Mouse (Mus musculus) R1 (cell line): ENCODE results near the gene Plekha7.
A peak's percentile ranks its signal among the peaks of the same experiment; 100 is the strongest.

Experiments
- DNase-seq: peaks from one replicate; pipeline ENCODE4 v3.0.0-alpha.2; 2018; ENCODE audit warnings: low read depth, low spot score

Plekha7 gene

DNA sequence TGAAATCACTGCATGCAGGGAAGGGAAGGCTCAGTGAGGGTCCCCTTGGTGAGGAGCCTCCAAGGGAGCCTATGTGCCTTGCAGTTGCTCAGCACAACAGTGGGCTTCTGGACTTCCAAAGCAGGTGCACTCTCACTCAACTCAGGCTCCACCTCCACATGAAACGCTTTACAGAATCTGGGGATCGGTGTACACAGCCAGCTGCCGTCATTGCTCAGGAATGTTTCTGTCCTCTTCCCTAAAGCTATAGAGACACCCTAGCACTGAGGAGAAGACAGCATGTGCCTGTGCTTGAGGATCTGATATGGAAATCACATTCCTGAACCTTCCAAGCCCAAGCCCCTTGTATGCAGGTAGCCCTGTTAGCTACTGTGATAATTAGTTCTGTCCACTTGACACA is 120.7 kb downstream of the Plekha7 start:
- DNase-seq = peak; percentile 77

- DNase-seq = no peak
Measured at GRCm38 (mm10) chr7:116186847-116187246, 121.3 kb downstream of the Plekha7 start.

GRCm38 (mm10) chr7:116186156-116186555 is 122.0 kb downstream of the Plekha7 start:
- no peak for DNase-seq

- peak; percentile 69 for DNase-seq
Measured at GRCm38 (mm10) chr7:116184358-116185057, 123.7 kb downstream of the Plekha7 start.

DNA sequence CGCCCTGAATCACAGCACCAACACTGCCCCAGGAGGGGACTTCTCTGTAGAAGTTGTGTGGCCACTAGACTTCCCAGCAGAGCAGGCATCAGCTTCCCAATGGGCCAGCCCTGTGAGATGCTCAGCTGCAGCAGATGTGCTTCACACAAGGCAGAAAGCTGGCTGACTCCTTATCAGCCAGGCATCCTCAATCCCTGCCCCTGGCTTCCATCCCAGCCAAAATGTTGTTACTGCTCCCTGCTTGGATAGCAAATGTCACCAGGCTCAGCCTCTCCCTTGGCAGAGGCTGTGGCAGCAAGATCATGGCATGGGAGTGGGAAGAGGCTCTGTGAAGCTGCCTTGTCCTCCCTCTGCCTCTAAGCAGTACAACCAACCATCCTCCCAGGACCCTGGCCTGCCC is 125.7 kb downstream of the Plekha7 start:
- no peak for DNase-seq

DNA sequence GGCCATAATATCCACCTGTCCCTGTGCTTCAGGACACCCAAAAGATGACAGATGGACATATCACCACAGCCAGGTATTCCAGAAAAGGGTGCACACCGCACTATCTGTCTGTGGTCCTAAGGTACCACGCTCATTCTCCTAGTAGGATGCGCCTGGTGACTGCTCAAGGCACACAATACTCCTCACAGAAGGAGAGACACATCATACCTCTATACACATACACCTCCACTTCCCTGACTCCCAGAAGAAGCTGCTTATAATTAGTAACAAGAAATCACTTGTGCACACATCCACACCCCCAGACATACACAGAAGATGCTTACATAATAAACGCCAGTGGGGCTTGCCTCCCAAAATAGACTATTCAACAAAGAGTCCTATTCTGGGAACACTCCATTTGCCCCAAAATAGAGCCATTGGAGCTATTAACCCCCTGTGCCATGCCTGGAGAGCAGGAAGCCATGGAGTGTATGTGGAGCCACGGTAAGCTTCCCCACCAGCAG is 126.7 kb downstream of the Plekha7 start:
- no peak for DNase-seq

DNA sequence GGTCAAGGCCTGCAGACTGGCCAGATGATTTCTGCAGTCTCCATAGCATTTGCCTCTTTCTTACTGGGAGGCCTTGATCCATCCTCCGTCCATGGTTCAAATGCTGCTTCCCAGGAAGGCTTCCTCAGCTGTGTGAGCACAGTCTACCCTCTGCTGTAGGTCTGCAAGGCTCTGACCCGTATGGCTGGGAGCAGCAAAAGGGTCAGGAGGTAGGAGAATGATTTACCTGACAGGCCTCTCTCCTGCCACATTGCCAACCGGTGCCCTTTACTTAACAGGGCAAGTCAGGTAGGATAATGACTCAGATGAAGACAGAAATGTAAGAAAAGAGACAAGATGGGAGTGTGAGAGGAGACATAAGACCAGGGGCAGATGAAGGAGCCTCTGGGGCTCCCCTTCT is 129.3 kb downstream of the Plekha7 start:
- no peak for DNase-seq

DNA sequence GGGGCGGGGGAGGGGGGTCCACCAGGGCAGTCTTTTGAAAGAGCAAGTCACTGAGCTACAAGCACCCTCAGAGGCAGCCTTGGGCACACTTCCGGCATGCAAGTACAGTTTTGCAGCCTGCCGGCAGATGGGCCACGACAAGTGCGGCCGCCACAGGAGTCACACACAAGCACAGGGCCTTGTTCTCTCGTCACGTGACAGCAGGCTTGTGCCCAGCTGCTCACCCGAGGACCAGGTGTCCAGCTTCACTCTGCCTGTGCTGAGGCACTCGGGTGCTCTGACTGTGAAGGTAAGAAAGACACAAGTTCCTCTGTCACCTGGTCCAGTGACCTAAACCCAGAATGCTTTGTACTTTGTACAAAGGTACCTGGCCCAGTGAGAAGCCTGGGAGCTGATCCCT is 135.4 kb downstream of the Plekha7 start:
- DNase-seq = no peak

DNA sequence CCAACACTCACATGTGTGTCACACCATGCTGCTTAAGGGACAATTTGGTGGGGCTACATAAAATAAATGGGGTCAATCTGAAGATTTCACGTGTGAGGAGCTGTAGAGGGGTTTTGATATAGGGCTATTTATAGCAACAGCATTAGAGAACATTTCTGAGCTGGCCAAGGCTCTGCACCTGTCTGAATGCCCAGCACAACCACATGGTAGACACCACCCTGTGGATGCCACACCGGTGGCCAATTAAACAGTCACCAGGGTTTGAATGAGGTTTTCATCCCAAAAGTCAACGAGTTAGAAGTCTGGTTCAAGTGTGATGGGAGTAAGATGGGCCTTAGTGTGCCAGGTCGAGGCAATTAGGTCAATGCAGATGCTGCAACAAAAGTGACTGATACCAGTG is 138.8 kb downstream of the Plekha7 start:
- no peak for DNase-seq

DNA sequence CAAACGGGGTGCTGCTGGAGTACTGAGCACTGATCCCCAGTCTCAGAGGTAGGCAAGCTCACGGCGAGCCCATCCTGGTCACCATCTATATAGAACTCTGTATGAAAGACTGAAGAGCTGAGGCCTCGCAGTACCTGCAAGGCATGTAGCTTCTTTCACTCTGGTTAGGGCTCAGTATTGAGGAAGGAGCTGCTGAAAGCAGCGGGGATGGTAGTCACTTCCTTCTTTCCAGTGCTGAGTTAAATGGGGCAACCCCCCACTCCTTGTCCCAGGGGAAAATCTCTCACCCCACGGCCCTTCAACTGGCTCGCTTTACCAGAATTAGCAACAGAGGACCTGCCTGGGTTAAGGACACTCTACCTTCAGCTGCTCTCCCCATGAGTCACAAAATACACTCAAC is 140.0 kb downstream of the Plekha7 start:
- no peak for DNase-seq

DNA sequence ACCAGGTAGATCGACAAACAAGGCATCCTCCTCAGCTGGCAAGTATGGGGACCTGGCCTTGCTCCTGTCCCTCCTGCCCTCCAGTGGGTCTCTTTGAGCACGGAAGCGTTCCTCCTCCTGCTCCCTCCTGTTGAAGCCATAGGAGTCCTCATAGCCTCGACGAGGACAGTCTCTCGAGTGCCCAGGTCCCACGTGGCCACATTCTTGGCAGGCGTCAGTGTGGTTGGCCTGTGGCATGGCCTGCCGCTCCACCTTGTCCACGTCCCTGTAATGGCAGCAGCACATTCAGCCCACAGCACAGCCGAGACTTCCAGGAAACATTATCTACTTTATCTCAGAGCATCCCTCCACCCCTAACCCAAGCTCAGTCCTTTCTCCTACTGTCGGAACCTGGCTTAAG is 143.9 kb downstream of the Plekha7 start:
- DNase-seq = no peak

- peak; percentile 71 for DNase-seq
Measured at GRCm38 (mm10) chr7:116161544-116161943, 146.6 kb downstream of the Plekha7 start.

DNA sequence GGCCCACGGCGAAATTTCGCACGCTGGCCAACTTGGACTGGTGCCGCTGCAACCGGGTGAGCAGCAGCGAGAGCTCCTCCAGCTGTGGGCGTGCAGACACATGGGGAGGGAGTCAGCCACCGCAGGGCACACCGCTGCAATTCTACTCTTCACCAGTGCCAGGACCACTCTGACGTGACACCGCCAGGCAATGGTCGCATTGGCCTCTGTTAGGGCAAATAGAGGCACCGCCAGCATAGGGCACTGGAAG is 151.4 kb downstream of the Plekha7 start:
- no peak for DNase-seq

DNA sequence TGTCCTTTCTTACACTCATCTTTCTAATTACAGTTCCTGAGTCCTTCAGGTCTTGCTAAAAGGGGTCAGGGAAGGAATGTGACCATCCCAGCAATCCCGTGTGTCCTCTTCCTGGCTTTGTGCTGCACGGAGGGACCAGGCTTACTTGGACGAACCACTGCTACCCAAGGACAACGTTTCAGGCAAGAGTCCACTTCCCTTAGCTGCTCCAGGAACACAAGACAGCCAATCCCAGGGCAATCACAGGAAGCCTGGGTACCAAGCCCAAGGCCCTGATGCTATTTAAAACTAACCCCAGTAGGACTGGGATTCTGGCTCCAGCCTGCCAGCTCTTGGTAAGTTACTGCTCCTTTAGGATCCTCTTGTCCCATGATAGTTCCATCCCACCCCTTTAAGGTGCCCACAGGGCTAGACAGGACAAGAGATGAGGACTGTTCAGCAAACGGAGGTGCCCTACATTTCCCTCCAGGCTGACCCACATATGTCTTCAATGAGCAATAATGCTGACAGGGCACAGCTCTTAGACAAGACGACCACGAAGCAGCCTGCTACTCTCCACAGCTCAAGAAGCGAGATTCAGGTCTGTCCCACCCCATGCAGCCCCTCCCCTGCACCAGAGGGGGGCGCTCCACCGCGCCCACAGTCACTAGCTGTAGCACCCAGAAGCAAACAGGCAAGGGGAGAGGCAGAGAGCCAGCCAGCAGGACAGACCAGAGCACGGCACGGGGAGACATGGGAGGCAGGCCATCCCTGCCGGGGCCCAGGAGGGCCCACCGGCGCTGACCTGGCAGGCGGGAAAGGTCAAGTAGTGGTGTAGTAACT is 151.9 kb downstream of the Plekha7 start:
- peak; percentile 68 for DNase-seq

DNA sequence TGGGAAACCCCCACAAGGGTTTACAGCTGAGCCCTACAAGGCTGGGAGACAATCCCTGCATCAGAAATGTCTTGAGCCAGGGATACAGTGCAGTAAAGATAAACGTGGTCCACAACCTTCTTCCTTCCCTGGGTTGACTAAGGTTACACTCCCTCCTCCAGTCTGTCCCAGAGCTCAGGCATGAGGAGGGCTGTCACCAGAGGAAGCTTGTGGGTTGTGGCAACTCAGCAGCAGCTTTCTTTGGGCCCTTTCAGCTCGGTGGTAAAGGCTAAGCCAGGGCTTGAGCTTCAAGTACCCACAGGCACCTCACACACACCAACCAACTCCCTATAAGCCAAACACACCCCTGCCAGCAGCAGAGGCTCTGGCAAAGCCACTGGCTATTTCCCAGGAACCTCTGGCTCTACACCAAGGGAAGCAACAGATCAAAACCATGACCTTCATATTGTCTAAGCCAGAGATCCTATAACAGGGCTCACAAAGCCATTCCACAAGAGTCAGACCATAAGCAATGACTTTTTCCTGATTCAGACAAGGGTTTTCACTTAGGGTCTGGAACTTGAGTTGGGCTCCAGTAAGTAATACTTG is 154.3 kb downstream of the Plekha7 start:
- DNase-seq = no peak

DNA sequence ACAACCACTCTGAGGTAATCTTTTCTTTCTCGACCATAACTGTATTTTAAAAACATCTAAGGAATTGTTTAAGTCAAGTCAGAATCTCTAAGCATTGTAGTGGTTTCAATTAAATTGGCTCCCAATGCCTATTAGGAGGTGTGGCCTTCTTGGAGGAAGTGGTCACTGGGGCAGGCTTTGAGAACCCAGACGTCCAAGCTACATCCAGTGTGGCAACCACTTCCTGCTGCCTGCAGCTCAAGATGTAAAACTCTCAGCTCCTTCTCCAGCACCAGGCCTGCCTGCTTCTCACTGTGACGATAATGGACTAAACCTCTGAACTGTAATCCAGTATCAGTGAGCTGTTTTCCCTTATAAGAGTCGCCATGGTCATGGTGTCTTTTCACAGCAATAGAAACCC is 158.6 kb downstream of the Plekha7 start:
- no peak for DNase-seq

GRCm38 (mm10) chr7:116147114-116147513 is 161.1 kb downstream of the Plekha7 start:
- no peak for DNase-seq

DNA sequence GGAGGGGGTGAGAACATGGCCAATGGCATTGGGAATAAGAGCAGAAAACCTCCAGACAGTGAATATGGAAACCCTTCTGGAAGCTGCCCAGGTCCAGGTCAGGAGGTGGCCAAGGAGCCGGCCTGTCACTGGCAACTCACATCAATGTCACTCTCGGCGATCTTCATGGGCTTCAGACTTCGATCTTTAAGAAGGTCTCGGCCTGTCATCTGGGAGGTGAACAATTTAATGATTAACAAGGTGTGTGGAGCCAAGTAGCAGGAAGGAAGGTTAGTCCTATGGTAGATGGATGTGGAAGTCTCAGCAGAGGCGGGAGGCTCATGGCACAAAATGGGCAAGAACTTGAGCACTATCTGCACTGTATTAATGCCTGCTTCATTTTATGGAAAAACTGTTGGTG is 163.1 kb downstream of the Plekha7 start:
- no peak for DNase-seq

GRCm38 (mm10) chr7:116137671-116138070 is 170.5 kb downstream of the Plekha7 start:
- no peak for DNase-seq

DNA sequence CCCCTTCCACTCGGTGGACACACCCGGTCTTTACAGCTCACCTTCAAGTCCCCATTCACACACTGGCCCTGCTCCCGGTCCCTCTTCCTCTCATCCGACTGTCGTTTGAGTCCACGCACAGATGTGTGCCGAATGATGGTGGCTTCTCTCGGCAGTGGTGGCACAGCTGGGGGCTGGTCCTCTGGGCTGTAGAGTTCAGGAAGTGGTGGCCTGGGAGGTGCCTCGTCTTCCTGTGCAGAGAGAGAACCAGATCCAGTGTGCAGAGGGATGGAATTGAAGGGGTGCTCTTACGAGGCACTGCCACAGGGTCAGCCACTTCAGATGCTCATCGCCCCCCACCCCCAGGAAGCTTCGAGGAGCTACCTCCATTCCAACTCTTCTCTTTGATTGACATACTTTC is 171.0 kb downstream of the Plekha7 start:
- no peak for DNase-seq

- DNase-seq = peak; percentile 37
Measured at GRCm38 (mm10) chr7:116134413-116135292, 173.5 kb downstream of the Plekha7 start.

GRCm38 (mm10) chr7:116132078-116132477 is 176.1 kb downstream of the Plekha7 start:
- DNase-seq = peak; percentile 84
